Mouse (Mus musculus) heart, postnatal 14 days (tissue): Measurements from ENCODE around the gene Chid1. TPM values are rescaled to one million over a fixed set of nuclear protein-coding genes. Genes with fewer than 3 reads are reported as not detected.

Experiments used
- DNase-seq, 2 experiments: peaks; one replicate each; pipeline ENCODE4 v3.0.0; 2021 to 2022
- intact Hi-C: fragments of 180-260 bp; cut with DNase I; formaldehyde crosslinking; loops from one replicate; pipeline ENCODE4 v1.15.1; 2025
- long read RNA-seq, 2 experiments: library from polyadenylated mRNA; stranded (forward); transcript quantifications; one replicate each; pipeline ENCODE4 v2.0.0; 2021
- total RNA-seq, 2 experiments: library from RNA; stranded (reverse); gene quantifications; 2 replicates each; pipeline ENCODE4 v1.2.3; 2021

Chid1 gene
- 10 to 100 TPM; 42.6 to 42.8 TPM for total RNA-seq
- long read RNA-seq, experiment 1, full-length matches to known transcripts, result 63 of 76 reads
- long read RNA-seq, experiment 1, partial matches to known transcripts, result 5 of 76 reads
- long read RNA-seq, experiment 1, other reads (novel, unspliced or antisense), result 8 of 76 reads
- long read RNA-seq, experiment 2, full-length matches to known transcripts, result 63 of 72 reads
- long read RNA-seq, experiment 2, partial matches to known transcripts, result 3 of 72 reads
- long read RNA-seq, experiment 2, other reads (novel, unspliced or antisense), result 6 of 72 reads

DNA sequence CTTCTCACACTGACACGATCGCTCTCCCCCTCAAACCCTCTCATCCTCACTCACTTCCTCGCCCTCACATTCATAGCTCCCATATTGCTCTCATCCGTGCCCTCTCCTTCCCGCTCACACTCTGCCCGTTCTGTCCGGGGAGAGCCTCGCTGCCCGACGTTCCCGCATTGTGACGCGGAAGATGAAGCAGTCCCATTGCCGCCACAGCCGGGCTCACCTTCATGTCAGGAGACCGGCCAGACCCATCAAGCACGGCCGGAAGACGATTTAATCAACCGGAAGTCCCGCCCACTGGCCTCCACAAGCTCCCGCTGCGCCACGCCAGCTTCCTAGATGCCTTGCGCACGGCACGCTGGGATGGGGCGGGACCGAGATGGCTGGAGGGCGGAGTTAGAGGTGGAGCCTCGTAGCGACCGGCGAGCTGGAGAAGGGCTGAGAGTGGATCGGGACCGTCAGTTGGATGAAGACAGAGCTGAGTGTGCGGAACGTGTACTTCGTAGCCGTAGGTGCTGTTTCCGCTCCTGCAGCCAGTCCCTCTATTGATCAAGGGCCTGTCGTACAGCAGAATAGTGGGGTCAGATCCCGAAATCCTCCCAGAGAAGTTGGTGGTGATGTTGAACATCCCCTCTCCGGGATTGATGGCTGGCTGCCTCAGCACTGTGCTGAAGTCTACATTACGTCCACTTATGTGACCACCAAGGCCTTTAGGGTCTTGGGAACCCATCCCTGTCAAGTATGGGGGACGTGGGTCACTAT lies at the start of gene Chid1:
Gene Chid1 (minus strand): TSS at position 302 of the 756 bp plus-strand sequence.
- intact Hi-C loops, result loop anchor here (2.0 kb wide), 1 partner anchor 19 kb away; no protein-coding TSS in a partner anchor

DNA sequence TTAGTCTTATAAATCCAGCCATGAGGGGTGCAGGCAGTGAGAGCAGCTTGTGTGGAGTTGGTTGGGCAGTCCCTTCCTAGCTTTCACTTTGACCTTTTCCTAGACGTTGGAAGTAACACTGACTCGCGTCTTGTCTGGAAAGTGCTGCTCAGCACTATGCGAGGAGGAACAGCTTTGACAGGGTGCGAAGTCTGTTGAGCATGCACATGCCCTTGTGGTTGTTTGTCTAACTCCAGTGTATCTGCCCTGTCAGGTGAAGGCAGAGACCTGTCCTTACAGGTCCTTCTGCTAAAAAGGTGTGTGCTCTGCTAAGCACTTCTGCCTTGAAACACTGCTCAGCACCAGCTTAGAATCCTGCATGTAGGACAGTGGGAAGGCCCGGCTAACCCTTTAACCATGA lies 49.2 kb upstream of the Chid1 start:
- intact Hi-C loops, result no loop called here
- no peak for DNase-seq

More for the DNA sequence above, at the start of gene Chid1:
- peak; percentile 98 to 99 for DNase-seq

DNA sequence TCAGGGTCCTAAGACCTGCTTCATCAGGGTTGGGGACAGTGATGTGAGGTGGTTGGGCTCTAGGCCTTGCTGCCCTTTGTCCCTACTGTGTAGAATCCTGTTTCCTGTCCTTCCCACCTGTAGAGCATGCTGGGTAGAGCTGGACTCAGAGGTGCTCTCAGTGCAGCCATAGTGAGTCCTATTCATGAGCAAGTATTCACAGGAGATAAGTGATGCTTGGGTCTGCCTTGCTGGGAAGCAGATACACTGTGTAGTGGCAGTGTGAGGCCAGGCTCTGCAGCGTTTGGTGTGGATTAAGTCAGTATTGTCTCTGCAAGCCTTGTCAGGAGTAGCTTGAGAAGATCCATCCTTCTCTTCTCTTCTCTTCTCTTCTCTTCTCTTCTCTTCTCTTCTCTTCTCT lies 46.2 kb upstream of the Chid1 start:
- DNase-seq, result no peak
- intact Hi-C loops, result no loop called here

DNA sequence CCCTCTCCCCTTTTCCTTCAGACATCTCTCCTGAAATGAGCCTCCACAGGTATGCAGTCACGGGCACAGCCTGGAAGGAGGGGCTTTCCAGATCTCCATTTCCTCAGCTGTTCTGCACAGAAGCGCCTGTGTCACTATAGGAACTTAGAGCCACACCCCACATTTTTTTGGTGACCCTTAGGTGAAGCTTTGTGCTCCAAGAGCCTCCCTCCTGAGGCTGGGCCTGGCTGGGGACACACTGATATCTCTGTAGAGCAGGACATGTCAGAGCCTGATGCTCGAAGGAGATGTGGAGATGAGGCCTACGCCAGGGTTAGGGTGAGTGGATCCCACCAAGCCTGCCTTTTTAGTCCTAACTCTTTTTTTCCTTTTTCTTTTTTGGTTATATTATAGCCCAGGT lies 45.6 kb upstream of the Chid1 start:
- DNase-seq, result no peak

DNA sequence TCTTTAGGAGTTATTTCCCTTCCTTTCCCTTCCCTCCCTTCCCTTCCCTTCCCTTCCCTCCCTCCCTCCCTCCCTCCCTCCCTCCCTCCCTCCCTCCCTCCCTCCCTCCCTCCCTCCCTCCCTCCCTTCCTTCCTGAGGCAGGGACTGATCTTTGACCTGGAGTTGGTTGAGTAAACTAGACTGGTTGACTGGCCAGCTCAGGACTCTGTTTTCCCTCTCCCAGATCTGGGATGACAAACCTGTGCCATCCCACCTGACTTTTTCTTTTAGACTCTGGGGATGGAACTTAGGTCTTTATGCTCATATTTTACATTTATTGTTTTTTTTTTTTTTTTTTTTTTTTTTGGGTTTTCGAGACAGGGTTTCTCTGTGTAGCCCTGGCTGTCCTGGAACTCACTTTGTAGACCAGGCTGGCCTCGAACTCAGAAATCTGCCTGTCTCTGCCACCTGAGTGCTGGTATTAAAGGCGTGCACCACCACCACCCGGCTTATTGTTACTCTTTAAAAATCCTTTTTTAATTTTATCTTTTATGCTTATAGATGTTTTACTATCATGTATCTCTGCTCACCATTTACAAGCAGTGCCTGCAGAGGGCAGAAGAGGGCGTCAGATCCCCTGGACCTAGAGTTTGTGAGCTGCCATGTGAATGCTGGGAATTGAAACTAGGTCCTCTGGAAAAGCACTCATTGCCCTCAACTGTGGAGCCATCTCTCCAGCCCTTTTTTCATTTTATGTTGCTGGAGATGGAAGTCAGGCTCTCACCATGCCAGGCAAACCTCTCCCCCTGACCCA lies 44.6 kb upstream of the Chid1 start:
- intact Hi-C loops, result no loop called here
- DNase-seq, result no peak

More for the DNA sequence above, 45.6 kb upstream of the Chid1 start:
- intact Hi-C loops, result no loop called here

DNA sequence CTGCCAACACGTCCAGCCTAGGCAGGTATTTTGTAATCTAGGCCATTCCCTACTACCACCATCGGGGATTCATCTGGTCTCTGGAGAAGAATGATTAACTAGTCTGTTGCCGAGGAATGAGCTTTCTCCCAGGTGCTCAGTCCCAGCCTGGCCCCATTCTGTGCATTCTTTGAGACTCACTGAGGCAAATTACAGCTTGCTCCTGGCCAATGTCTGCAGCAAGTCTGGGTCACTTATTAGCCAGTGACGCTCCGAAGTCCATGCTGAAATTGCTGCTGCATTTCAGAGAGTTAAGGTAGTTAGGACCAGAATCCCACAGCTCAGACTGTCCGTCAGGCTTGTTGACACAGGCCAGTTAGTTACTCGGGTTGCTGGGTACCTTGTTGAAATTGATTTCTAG lies 41.7 kb upstream of the Chid1 start:
- no peak for DNase-seq
- intact Hi-C loops, result no loop called here

DNA sequence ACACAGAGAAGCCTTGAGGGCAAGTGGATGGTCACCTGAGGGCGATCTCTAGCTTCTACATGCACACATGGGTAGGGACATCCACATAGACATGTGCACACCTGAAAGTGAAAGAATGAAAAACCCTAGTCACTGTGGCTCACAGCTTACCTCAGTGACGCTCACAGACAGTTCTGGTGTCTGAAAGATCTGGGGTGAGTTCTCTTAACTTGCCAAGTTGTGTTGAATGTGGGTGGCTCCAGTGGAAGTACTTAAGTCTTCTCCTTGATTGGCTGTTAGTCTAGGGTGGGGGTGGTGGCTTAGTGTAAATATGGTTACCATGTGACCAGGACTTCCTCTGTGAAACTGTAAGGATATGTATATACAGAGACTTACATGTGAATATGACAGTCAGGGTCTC lies 39.3 kb upstream of the Chid1 start:
- intact Hi-C loops, result no loop called here
- DNase-seq, result no peak

DNA sequence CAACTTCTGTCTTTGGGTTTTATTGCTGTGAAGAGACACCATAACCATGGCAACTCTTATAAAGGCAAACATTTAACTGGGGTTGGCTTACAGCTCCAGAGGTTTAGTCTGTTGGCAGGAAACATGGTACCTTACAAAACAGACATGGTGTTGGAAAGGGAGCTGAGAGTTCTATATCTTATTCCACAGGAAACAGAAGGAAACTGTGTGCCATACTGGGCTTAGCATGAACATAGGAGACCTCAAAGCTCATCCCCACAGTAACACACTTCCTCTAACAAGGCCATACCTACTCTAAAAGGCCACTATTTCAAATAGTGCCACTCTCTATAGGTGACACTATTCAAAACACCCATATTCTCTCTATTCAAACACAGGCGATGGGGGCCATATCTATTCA lies 38.9 kb upstream of the Chid1 start:
- intact Hi-C loops, result no loop called here

DNA sequence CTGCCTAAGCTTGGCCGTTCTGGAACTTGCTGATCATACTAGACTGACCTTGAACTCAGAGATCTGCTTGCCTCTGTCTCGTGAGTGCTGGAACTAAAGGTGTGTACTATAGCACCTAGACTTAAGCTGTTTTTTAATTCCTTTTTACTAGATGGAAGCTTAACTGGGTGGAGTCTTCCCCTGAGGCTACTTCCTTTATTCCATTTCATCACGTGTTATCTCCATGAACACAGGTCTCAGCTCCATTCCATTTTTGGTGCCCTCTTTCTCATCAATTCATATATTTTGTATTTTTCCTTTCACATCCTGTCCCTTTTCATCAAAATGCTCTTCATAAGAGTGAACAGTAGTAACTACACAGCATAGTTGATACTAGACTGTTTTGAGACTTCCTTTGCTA lies 38.1 kb upstream of the Chid1 start:
- DNase-seq, result no peak
- intact Hi-C loops, result no loop called here

More for the DNA sequence above, 38.9 kb upstream of the Chid1 start:
- no peak for DNase-seq

DNA sequence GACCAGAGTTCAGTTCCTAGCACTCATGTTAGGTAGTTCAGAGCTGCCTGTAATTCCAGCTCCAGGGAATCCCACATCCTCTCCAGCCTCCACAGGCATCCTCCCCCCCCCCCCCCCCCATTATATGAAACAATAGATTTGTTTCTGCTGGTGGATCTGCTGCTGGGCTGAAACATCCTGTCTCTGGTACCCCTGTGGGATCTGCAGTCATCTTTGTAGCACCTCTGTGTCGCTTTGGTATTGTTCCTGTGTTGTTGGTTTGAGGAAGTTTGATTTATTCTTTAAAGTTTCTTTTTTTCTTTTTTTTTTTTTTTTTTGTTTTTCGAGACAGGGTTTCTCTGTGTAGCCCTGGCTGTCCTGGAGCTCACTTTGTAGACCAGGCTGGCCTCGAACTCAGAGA lies 35.8 kb upstream of the Chid1 start:
- intact Hi-C loops, result no loop called here
- no peak for DNase-seq

DNA sequence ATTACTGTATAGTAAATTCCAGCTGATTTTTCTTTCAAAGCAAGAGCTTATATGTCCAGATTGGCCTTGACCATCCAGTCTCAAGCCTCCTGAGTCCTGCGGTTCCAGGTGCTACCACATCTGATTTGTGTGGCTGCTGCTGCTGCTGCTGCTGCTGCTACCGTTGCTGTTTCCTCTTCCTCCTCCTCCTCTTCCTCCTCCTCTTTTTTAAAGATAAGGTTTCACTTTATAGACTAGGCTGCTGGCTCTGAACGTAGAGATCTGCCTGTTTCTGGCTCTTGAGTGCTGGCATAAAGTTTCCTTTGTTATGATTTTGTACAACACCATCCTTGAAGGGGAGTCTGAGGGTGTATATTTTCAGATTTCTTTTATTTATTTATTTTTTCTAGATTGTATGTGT lies 34.4 kb upstream of the Chid1 start:
- intact Hi-C loops, result no loop called here
- DNase-seq, result no peak

DNA sequence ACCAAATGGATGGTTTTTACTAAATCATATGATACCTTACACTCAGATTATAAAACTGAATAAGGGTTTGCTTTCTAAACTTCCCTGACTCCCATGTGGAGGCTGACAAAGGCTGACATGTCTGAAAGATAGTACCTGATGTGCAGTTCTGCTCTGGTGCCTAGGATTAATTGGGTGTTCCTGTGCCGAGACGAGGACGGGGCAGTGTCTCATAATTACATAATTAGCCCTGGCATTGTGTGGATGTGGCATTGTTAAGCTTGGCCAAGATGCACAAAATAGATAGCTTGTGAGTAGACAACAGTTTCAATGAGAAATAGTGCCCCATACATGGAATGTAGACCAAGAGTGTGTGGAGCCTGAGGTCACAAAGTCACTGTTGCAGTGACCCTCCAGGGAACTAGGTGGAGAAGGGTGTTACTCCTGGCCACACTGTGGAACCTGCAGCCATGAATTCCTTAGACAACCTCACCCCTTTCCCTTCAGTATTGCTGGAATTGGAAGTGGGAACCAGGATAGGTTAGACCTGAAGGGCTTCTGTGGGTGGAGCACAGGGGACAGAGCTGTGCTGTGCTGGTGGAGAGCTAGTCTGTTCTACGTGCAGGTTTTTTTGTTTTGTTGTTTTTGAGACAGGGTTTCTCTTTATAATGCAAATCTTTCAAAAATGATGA lies 31.1 kb upstream of the Chid1 start:
- no peak for DNase-seq
- intact Hi-C loops, result no loop called here

DNA sequence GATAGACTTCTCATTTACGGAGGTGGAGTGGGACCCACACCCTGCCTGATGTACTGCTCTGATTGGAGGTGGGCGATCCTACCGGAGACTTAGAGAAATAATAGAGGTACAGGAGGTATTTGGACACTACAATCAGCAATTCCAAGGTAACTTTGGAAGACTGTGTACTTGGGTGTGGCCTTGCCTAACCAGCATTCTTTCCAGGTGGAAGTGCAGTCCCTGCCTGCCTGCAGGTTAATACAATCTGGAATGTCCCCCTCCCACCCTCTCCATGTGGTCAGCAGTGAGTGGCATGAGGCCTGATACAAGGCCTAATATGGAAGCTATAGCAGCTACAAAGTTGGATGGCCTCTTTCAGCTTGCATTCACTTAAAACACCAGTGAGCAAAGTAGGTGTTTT lies 30.3 kb upstream of the Chid1 start:
- DNase-seq, result no peak
- intact Hi-C loops, result no loop called here

DNA sequence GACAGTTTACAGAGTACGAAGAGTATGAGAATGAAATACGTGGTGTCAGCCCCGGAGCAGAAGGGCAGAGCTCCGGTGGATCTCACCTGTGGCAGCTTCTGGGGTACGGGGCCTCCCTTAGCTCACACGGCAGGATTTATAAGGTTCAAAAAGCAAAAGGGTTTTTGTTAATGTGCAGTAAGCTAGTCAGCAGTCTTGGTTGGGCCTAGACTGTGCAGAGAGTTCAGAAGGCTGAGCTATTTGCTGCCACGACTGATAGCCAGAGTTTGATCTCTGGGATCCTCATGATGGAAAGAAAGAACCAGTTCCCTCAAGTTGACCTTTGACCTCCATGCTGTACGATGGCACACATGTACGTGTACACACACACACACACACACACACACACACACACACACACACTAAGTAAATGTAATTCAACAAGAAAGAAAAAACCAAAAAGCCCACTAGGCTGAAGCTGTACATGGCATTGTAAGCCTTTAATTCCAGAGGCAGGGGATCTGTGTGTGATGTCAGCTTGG lies 29.7 kb upstream of the Chid1 start:
- intact Hi-C loops, result no loop called here
- no peak for DNase-seq

DNA sequence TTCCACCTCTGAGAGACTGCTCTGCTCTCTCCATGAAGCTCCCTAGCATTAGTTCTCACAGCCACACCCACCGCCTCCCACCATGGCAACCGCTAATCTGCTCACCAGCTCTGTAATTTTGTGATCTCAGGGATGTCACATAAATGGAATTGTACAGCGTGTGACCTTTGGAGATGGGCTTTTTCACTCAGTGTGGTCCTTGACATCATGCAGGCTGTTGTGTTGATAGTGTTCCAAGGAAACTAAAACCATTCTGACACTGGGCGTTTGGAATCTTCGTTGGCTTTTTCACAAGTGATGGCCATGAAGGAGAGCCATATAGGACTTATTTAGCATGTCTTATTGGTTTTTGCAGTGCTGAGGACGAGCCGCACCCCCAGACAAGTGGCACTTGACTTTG lies 26.9 kb upstream of the Chid1 start:
- intact Hi-C loops, result no loop called here
- DNase-seq, result no peak

DNA sequence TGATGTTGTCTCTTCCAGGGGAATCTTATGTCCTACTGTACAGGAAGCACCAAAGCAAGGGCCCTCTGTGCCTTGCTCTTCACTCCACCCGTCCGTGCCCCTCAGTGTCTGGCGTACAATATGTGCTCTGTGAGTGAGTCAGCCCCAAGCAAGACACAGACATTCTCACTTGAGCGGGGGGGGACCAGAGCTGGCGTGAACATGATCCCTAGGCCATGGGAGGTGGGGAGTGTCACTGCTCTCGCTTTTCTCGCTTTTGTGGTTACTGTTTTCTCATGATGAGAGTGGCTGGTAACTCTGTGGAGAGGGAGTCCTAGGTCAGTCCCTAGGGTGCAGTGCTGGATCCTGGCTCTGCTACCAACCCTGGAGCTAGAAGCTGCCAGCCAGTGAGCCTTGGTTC lies 24.9 kb upstream of the Chid1 start:
- intact Hi-C loops, result loop anchor here (5.0 kb wide), 1 partner anchor 48 kb away; no protein-coding TSS in a partner anchor
- DNase-seq, result peak in 1 of 2 experiments; percentile 12

DNA sequence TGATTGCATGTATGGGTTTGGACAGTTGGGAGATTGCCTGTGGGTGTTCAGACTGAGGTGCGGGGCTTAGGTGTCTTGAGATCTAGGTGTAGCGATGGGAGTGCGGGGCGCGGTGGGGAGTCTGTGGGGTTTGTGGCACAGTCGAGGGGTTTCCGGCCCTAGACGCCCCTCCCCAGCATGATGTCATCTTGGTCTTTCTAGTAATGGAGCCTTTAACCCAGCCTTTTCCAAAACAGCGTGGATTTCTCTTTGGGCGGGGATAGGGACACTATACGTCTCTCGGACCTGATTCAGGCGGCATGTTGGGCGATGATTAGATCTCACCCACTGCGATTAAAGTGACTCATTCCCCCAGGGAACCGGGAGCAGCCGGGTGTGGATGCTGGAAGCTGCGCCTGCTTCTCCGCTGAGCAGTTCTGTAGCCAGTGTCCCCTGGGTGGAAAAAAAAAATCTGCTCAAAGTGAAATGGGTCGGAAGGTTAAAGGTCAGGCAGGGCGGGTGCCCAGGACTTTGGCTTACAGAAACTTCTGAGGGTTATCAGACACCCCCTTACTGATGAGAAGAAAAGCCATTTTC lies 23.3 kb upstream of the Chid1 start:
- intact Hi-C loops, result loop anchor here (5.0 kb wide), 1 partner anchor 49 kb away; no protein-coding TSS in a partner anchor
- DNase-seq, result peak; percentile 48 to 56

DNA sequence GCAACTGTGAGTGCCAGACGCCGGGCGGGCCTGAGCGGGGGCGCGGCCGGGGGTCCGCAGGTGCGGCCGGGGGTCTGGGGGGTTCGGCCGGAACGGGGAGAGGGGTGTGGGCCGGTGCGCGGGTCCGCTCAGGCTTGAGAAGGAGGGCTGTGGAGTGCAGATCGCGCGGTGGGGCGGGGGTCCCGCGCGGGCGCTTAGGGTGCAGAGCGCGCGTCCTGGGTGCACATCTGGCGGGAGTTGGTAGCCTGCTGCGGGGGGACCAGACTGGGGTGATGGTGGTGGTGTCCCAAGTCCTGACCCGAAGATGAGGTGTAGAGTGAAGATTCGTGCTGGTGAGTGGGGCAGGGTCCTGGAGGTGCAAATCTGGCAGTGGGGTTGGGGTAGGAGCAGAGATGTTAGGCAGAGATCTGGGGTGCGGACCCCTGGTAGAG lies 22.8 kb upstream of the Chid1 start:
- intact Hi-C loops, result loop anchor here (5.0 kb wide), 1 partner anchor 50 kb away; no protein-coding TSS in a partner anchor
- peak in 1 of 2 experiments; percentile 37 for DNase-seq

DNA sequence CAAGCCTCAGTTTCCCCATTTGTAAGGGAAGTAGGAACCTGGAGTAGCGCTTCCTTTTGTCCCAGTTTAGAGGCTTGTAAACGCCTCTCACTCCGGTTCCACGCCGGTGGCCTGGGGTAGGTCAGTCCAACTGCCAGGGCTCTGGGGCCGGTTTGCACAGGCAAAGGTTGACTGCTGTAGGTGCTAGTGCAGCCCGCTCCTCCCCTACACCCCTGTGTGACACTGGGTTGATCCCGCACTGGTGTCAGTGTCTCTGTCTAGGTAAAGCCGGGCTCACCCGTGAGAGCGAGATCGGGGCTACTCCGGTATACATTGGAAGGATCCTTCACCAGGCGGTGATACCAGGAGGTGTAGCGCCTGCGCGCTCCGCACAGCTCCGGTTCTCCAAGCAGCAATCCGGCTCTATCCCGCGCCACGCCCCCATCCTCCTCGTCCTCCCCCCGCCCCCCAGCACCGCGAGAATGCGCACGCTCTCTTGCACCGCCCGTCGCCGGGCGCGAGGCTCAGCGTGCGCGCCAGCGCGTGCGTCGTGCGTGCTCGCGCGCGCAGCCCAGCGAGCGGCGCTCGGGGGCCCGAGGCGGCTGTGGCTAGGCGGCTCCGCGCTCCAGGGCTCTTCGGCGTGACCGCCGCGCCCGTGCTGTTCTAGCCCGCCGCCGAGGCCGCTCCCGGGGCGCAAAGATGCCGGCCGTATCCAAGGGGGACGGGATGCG lies 22.2 kb upstream of the Chid1 start, which contains the start of gene Ap2a2:
Gene Ap2a2 (plus strand): TSS at position 492 of the 710 bp plus-strand sequence.
- DNase-seq, result peak; percentile 94 to 95
- intact Hi-C loops, result loop anchor here (5.0 kb wide), 1 partner anchor 50 kb away; no protein-coding TSS in a partner anchor
